Comparison of ENCODE assay signal across 18 mouse cellular contexts in the genomic region with DNA sequence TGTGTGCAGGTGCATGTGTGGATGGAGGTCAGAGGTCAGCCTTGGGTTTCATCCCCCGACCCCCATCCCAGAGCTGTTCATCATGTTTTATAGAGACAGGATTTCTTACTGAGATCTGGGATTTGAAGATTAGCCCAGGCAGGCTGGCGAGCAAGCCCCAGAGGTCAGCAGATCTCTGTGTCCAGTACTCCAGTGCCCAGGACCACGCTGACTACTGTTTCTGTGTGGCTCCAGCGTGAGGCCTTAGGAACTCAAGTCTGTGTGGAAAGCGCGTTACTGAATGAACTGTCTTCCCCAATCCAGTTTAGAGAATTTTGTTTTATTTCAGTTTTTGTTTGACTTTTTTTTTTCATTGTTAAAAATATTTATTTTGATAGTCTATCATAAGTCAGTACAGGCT. TPM values are rescaled to one million over a fixed set of nuclear protein-coding genes. Genes with fewer than 3 reads are reported as not detected.
DNase-seq lines count a peak whose midpoint lies in the region; ATAC-seq and TF ChIP-seq lines count a peak whose summit lies in the region.
"Had no signal": no experiment of that assay in that cellular context is flagged by ENCODE, and none has a peak within 500 bp of the region (broad histone marks: within the 10 kb centered on the region; RNA-seq: fewer than 3 reads in every experiment).

No protein-coding gene starts in this region.

- no peak overlapping the region for H3K4me3 ChIP-seq in kidney, embryonic 14.5 days (ENCODE audit: low read length)
- H3K4me3 ChIP-seq in thymus, adult 2 months (ENCODE audit: control insufficient read depth, insufficient read depth, low read length) = peak overlapping the region; percentile 24; the same call in 1 of the 2 replicates
- no peak overlapping the region for H3K4me3 ChIP-seq in bone marrow, adult 2 months (replicated peaks; ENCODE audit: control insufficient read depth, low read depth, low read length)
- H3K4me3 ChIP-seq: hindbrain, embryonic 15.5 days; left cerebral cortex, adult 2 months; lung, embryonic 15.5 days; midbrain, embryonic 10.5 days; stomach, embryonic 15.5 days had no signal

- no peak for ATAC-seq in kidney, embryonic 14.5 days (ENCODE audit: low FRiP score, low TSS enrichment)
- ATAC-seq: forebrain, embryonic 14.5 days had no signal

- H3K36me3 ChIP-seq in kidney, embryonic 14.5 days (ENCODE audit: control insufficient read depth, insufficient read depth, low read length) = no peaks in the 10 kb centered on the region
- H3K36me3 ChIP-seq in thymus, adult 2 months (ENCODE audit: control insufficient read depth, insufficient read depth, low read length) = no peaks in the 10 kb centered on the region
- H3K36me3 ChIP-seq: hindbrain, embryonic 15.5 days; lung, embryonic 15.5 days; midbrain, embryonic 10.5 days; stomach, embryonic 15.5 days had no signal

- H3K27ac ChIP-seq in kidney, embryonic 14.5 days (ENCODE audit: low read depth, low read length) = peak overlapping the region; percentile 43; the same call in 1 of the 2 replicates
- peak overlapping the region; percentile 96 for H3K27ac ChIP-seq in thymus, adult 2 months (ENCODE audit: control insufficient read depth, insufficient read depth, low read length)
- H3K27ac ChIP-seq in bone marrow, adult 2 months (ENCODE audit: control insufficient read depth, insufficient read depth, low read depth, low read length, poor library complexity) = peak overlapping the region; percentile 71; the same call in 1 of the 2 replicates
- H3K27ac ChIP-seq: gastrocnemius, adult 2 months; hindbrain, embryonic 15.5 days; left cerebral cortex, adult 2 months; liver, embryonic 14.5 days; lung, embryonic 15.5 days; midbrain, embryonic 10.5 days; stomach, embryonic 15.5 days had no signal

- H3K4me1 ChIP-seq in kidney, embryonic 14.5 days (ENCODE audit: control insufficient read depth, insufficient read depth, low read length) = peaks cover 18% of the 10 kb centered on the region; the same call in 1 of the 2 replicates
- H3K4me1 ChIP-seq in thymus, adult 2 months (replicated peaks; ENCODE audit: control insufficient read depth, insufficient read depth, low read length) = peaks cover 67% of the 10 kb centered on the region
- H3K4me1 ChIP-seq in bone marrow, adult 2 months (ENCODE audit: control insufficient read depth, insufficient read depth, low read length) = peaks cover 6% of the 10 kb centered on the region; the same call in 1 of the 2 replicates

- WGBS in kidney, embryonic 14.5 days = 64% methylated on average over 6 of the region's 6 CpGs
- 80% methylated on average over 6 of the region's 6 CpGs for WGBS in thymus, adult 2 months
- 81% methylated on average over 6 of the region's 6 CpGs for WGBS in bone marrow, adult 2 months

- TF ChIP-seq CTCF in thymus, adult 2 months (IDR thresholded peaks at IDR 0.05; ENCODE audit: borderline replicate concordance, control insufficient read depth, extremely low read depth, insufficient read depth, low read length, poor library complexity) = no peak
- TF ChIP-seq CTCF in bone marrow, adult 2 months (IDR thresholded peaks at IDR 0.05; ENCODE audit: control insufficient read depth, insufficient read depth, low read length) = no peak

- no peak overlapping the region for H3K4me2 ChIP-seq in kidney, embryonic 14.5 days (replicated peaks; ENCODE audit: low read depth, low read length)
- H3K4me2 ChIP-seq: hindbrain, embryonic 15.5 days; lung, embryonic 15.5 days; stomach, embryonic 15.5 days had no signal

- no peak for DNase-seq in kidney, adult 18-20 months
- no peak for DNase-seq in thymus, adult 2 months
- DNase-seq in thymus, postnatal 10 days (ENCODE audit: low spot score in 2 of 2) = no peak
- no peak for DNase-seq in lung, postnatal 14 days
- DNase-seq in lung, postnatal 4 days = no peak
- DNase-seq: adrenal gland, postnatal 14 days; cerebellum, adult 9-10 months; gastrocnemius, adult 2 months; right cerebral cortex, postnatal 14 days had no signal

- H3K27me3 ChIP-seq in kidney, embryonic 14.5 days (ENCODE audit: control insufficient read depth, insufficient read depth, low read length) = no peaks in the 10 kb centered on the region
- H3K27me3 ChIP-seq in thymus, adult 2 months (ENCODE audit: control insufficient read depth, insufficient read depth, low read length) = no peaks in the 10 kb centered on the region
- H3K27me3 ChIP-seq: hindbrain, embryonic 15.5 days; lung, embryonic 15.5 days; stomach, embryonic 15.5 days had no signal

- no peak for TF ChIP-seq POLR2A in thymus, adult 2 months (IDR thresholded peaks at IDR 0.05; ENCODE audit: control insufficient read depth, extremely low read depth, insufficient read depth, low read length, poor library complexity)
- TF ChIP-seq POLR2A in bone marrow, adult 2 months (IDR thresholded peaks at IDR 0.05; ENCODE audit: borderline replicate concordance, control insufficient read depth, low read depth, low read length) = no peak

- no peak overlapping the region for H3K9ac ChIP-seq in kidney, embryonic 14.5 days (ENCODE audit: low read depth, low read length)
- H3K9ac ChIP-seq: hindbrain, embryonic 15.5 days; liver, embryonic 14.5 days; lung, embryonic 15.5 days; stomach, embryonic 15.5 days had no signal

- H3K9me3 ChIP-seq in kidney, embryonic 14.5 days (ENCODE audit: control insufficient read depth, low read length) = no peaks in the 10 kb centered on the region
- H3K9me3 ChIP-seq: hindbrain, embryonic 15.5 days; lung, embryonic 15.5 days; midbrain, embryonic 10.5 days; stomach, embryonic 15.5 days had no signal

RNA-seq across cellular contexts. Expression of gene Traf1, which starts 2.7 kb away (rescaled TPM):
- 15.9 and 18.1 TPM in 2 replicates for polyA plus RNA-seq in kidney, embryonic 14.5 days (2014; fragmentation: Nextera tagmentation; extraction: Ambion mirVana)
- 76.7 and 80.4 TPM in 2 replicates for polyA plus RNA-seq in thymus, adult 2 months (2012; rRNA removed)
- 6.7 and 9.8 TPM in 2 replicates for polyA plus RNA-seq in bone marrow, adult 2 months (2011; ENCODE audit: insufficient read depth, insufficient read length, low replicate concordance, missing spikeins)

RNA-seq across cellular contexts. Expression of gene Phf19, which starts 50.4 kb away (rescaled TPM):
- polyA plus RNA-seq in kidney, embryonic 14.5 days (2014; fragmentation: Nextera tagmentation; extraction: Ambion mirVana) = 29.9 and 35.1 TPM in 2 replicates
- 18.8 and 24.1 TPM in 2 replicates for polyA plus RNA-seq in thymus, adult 2 months (2012; rRNA removed)
- 2.5 and 7.1 TPM in 2 replicates for polyA plus RNA-seq in bone marrow, adult 2 months (2011; ENCODE audit: insufficient read depth, insufficient read length, low replicate concordance, missing spikeins)

Comparison
In these comparisons a context has a peak if more than half of its experiments do, and no peak if none do; other contexts are left out.
1. H3K27ac ChIP-seq: peak in every context shown above with its lines; median percentile 96 in thymus, adult 2 months; 71 in bone marrow, adult 2 months; 43 in kidney, embryonic 14.5 days.